Mouse (Mus musculus): ENCODE results near the gene Hsp90ab1. TPM values are rescaled to one million over a fixed set of nuclear protein-coding genes. Genes with fewer than 3 reads are reported as not detected.
A peak's percentile ranks its signal among the peaks of the same experiment; 100 is the strongest.

Gene Hsp90ab1
- 1,606 TPM for polyA plus RNA-seq (2012; fragmentation: generic; extraction: Trizol)

DNA sequence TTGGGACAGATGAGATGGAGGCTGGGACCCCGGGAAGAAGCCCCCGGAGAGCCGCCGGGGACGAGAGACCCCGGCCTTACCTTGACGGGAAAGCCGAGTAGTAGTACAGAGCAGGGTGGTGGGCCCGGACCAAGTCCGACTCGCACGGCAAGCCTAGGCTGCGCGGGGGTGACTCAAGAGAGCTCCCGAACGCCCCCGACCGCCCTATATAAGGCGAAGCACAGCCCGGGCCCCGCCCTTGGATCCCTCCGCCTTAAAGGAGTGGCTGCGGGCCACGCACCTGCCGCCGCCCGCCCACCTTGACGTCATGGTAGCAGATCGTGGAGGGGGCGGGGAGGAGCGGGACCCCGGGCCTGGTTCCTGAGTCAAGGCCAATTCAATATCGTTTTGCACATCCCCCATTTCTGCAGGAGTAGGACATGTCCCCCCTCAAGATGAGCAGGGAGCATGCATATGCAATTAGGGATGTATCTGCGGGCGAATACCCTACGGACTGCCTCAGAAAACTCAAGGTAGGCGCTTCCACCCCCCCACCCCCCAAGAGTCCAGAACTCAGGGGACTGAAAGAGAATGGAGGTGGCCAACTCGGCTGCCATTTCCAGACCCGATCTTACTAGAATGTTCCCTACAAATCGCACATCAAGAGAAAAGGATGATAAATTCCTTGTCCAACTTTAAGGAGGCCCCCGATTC is at the start of gene Hsp90ab1:
Gene Hsp90ab1, minus strand, starts transcription at position 185 of the 693 bp plus-strand sequence.
- H3K4me3 ChIP-seq: peak within 1 kb of the TSS; percentile 95
- TF ChIP-seq TCF3 (IDR thresholded peaks at IDR 0.05; ENCODE audit: insufficient read length, low read depth): no peak
- TF ChIP-seq REST (IDR thresholded peaks at IDR 0.05; ENCODE audit: insufficient read depth, insufficient read length): peak; percentile 28
- TF ChIP-seq POLR2AphosphoS2 (IDR thresholded peaks at IDR 0.05; ENCODE audit: insufficient read length, low read depth): peak; percentile 98
- TF ChIP-seq USF1 (IDR thresholded peaks at IDR 0.05; ENCODE audit: low read depth): no peak
- peak; percentile 98 for TF ChIP-seq POLR2A (IDR thresholded peaks at IDR 0.05; ENCODE audit: insufficient read length, low read depth)
- peak in 2 of 3 experiments; percentile 86 for TF ChIP-seq MYOG (IDR thresholded peaks at IDR 0.05; ENCODE audit: control insufficient read depth in 1 of 3, insufficient read depth in 1 of 3, insufficient read length in 2 of 3, low read depth in 2 of 3)
- TF ChIP-seq E2F4 (IDR thresholded peaks at IDR 0.05; ENCODE audit: insufficient read depth): no peak
- no peak for TF ChIP-seq MAX (IDR thresholded peaks at IDR 0.05; ENCODE audit: low read depth)
- TF ChIP-seq TCF12 (IDR thresholded peaks at IDR 0.05; ENCODE audit: insufficient read depth, poor library complexity, severe bottlenecking): no peak
- no peak for TF ChIP-seq CEBPB (IDR thresholded peaks at IDR 0.05; ENCODE audit: insufficient read depth, poor library complexity, severe bottlenecking)
- no peak for TF ChIP-seq SRF (IDR thresholded peaks at IDR 0.05; ENCODE audit: control insufficient read depth, insufficient read length, low read depth)
- peak in 2 of 3 experiments; percentile 88 to 90 for TF ChIP-seq MYOD1 (IDR thresholded peaks at IDR 0.05; ENCODE audit: control insufficient read depth in 1 of 3, insufficient read length in 2 of 3, low read depth in 2 of 3)

DNA sequence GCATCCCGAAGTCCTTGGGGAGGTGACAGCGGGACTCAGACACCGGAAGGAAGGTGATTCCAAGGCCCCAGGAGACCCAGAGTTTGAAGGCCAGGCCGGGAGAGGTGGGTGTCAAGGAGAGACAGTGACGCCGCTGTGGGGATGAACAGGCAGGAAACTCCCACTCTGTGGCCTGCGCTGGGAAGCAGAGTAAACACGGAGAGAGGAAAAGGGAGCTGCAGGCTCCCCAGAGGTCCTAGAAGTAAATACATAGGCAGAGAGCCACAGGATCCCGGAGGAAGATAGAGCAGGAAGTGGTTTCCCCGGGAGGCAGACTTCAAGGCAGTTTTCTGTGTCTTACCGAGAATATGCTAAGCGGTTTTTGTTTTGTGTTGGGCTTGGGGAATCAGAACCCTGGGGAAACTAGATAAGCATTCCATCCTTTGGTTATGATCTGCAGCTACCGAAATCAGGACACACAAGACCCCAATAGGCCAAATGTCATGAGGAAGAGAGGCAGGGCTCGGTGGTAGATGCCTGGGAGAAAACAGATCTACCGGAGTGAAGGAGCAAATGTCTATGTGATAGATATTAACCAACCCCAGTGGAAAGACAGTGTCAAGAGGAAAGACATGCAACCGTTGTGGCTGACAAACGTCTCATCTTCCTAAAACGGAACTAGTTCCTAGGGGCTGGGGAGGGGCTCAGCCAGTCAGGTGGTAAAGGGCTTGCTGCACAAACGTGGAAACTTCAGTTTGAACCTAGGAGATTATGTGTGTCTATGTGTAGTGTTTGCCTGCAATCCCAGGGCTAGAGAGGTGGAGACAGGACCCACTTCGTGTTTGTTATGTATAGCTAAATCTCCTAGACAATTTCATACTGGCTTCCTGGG is 46.5 kb upstream of the Hsp90ab1 start:
- H3K27me3 ChIP-seq (ENCODE audit: control insufficient read depth, insufficient read depth, insufficient read length): no peaks in the 10 kb centered on the region
- H3ac ChIP-seq (ENCODE audit: control insufficient read depth, insufficient read length): no peak overlapping the region
- peak overlapping the region; percentile 42 for H3K4me2 ChIP-seq (ENCODE audit: low read depth)
- H3K79me2 ChIP-seq (ENCODE audit: control insufficient read depth, insufficient read depth): no peaks in the 10 kb centered on the region
- no peaks in the 10 kb centered on the region for H3K36me3 ChIP-seq (ENCODE audit: control insufficient read depth, insufficient read depth)
- TF ChIP-seq TCF12 (IDR thresholded peaks at IDR 0.05; ENCODE audit: insufficient read depth, poor library complexity, severe bottlenecking) (no peak), POLR2A (IDR thresholded peaks at IDR 0.05; ENCODE audit: insufficient read length, low read depth) (no peak), MAX (IDR thresholded peaks at IDR 0.05; ENCODE audit: low read depth) (no peak), MYOD1 (IDR thresholded peaks at IDR 0.05; ENCODE audit: control insufficient read depth in 1 of 3, insufficient read length in 2 of 3, low read depth in 2 of 3) (no peak), E2F4 (IDR thresholded peaks at IDR 0.05; ENCODE audit: insufficient read depth) (no peak), SRF (IDR thresholded peaks at IDR 0.05; ENCODE audit: control insufficient read depth, insufficient read length, low read depth) (no peak), TCF3 (IDR thresholded peaks at IDR 0.05; ENCODE audit: insufficient read length, low read depth) (no peak), USF1 (IDR thresholded peaks at IDR 0.05; ENCODE audit: low read depth) (no peak), CEBPB (IDR thresholded peaks at IDR 0.05; ENCODE audit: insufficient read depth, poor library complexity, severe bottlenecking) (no peak), POLR2AphosphoS2 (IDR thresholded peaks at IDR 0.05; ENCODE audit: insufficient read length, low read depth) (no peak), MYOG (IDR thresholded peaks at IDR 0.05; ENCODE audit: control insufficient read depth in 1 of 3, insufficient read depth in 1 of 3, insufficient read length in 2 of 3, low read depth in 2 of 3) (no peak), REST (IDR thresholded peaks at IDR 0.05; ENCODE audit: insufficient read depth, insufficient read length) (no peak)
- H3K4me3 ChIP-seq: no peak overlapping the region

More for the DNA sequence above, at the start of gene Hsp90ab1:
- no peaks in the 10 kb centered on the region for H3K27me3 ChIP-seq (ENCODE audit: control insufficient read depth, insufficient read depth, insufficient read length)
- peak within 1 kb of the TSS; percentile 95 for H3K4me2 ChIP-seq (ENCODE audit: low read depth)
- peaks cover 39% of the 10 kb centered on the region for H3K36me3 ChIP-seq (ENCODE audit: control insufficient read depth, insufficient read depth)
- H3K79me2 ChIP-seq (ENCODE audit: control insufficient read depth, insufficient read depth): peaks cover 40% of the 10 kb centered on the region
- peak within 1 kb of the TSS; percentile 86 for H3ac ChIP-seq (ENCODE audit: control insufficient read depth, insufficient read length)

DNA sequence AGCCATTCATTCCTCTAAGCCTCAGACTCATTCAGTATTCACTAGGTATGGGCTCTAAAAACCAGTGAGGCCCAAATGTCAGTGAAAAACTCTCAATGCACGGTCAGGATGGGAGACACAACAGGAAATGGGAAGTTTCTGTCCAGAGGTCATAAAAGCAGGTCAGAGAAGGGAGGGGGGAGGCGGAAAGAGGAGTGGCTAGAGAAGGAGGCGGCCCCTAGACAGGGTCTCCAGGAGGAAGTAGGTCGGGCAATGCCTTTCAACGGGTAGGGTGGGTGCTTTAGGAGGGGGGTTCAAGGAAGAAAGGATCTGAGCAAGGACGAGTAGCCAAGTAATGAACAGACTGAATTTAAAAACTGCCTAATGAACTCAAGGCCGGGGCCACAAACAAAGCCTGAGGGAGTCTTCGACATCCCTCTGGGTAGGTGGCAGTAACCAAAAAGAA is 45.9 kb upstream of the Hsp90ab1 start:
- no peaks in the 10 kb centered on the region for H3K79me2 ChIP-seq (ENCODE audit: control insufficient read depth, insufficient read depth)
- no peak overlapping the region for H3ac ChIP-seq (ENCODE audit: control insufficient read depth, insufficient read length)
- H3K4me3 ChIP-seq: no peak overlapping the region
- TF ChIP-seq MAX (IDR thresholded peaks at IDR 0.05; ENCODE audit: low read depth): no peak
- no peak for TF ChIP-seq MYOG (IDR thresholded peaks at IDR 0.05; ENCODE audit: control insufficient read depth in 1 of 3, insufficient read depth in 1 of 3, insufficient read length in 2 of 3, low read depth in 2 of 3)
- no peak for TF ChIP-seq MYOD1 (IDR thresholded peaks at IDR 0.05; ENCODE audit: control insufficient read depth in 1 of 3, insufficient read length in 2 of 3, low read depth in 2 of 3)
- TF ChIP-seq TCF12 (IDR thresholded peaks at IDR 0.05; ENCODE audit: insufficient read depth, poor library complexity, severe bottlenecking): no peak
- TF ChIP-seq POLR2AphosphoS2 (IDR thresholded peaks at IDR 0.05; ENCODE audit: insufficient read length, low read depth): no peak
- no peak for TF ChIP-seq REST (IDR thresholded peaks at IDR 0.05; ENCODE audit: insufficient read depth, insufficient read length)
- TF ChIP-seq SRF (IDR thresholded peaks at IDR 0.05; ENCODE audit: control insufficient read depth, insufficient read length, low read depth): no peak
- no peak for TF ChIP-seq CEBPB (IDR thresholded peaks at IDR 0.05; ENCODE audit: insufficient read depth, poor library complexity, severe bottlenecking)
- no peak for TF ChIP-seq TCF3 (IDR thresholded peaks at IDR 0.05; ENCODE audit: insufficient read length, low read depth)
- TF ChIP-seq E2F4 (IDR thresholded peaks at IDR 0.05; ENCODE audit: insufficient read depth): no peak
- no peak for TF ChIP-seq POLR2A (IDR thresholded peaks at IDR 0.05; ENCODE audit: insufficient read length, low read depth)
- no peak for TF ChIP-seq USF1 (IDR thresholded peaks at IDR 0.05; ENCODE audit: low read depth)
- H3K27me3 ChIP-seq (ENCODE audit: control insufficient read depth, insufficient read depth, insufficient read length): no peaks in the 10 kb centered on the region
- H3K36me3 ChIP-seq (ENCODE audit: control insufficient read depth, insufficient read depth): no peaks in the 10 kb centered on the region
- H3K4me2 ChIP-seq (ENCODE audit: low read depth): peak overlapping the region; percentile 42

DNA sequence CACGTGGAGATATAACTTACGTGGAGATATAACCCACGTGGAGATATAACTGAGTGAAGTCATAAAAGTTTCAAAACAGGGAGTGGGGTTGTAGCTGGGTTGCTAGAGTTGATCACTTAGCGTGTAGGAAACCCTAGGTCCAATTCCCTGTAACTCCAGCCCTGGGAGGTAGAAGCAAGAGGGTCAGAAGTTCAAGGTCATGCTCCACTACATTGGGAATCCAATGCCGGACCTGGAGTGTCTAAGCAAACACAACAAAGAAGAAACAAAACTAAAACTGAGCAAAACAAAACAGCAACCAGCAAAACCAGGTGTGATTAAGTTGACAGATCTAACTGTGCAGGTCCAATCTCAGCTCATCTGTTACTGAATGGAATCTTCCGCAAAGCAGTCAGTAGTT is 44.6 kb upstream of the Hsp90ab1 start:
- Histone ChIP-seq H3K27me3 (ENCODE audit: control insufficient read depth, insufficient read depth, insufficient read length) (no peaks in the 10 kb centered on the region), H3K4me3 (no peak overlapping the region), H3K4me2 (ENCODE audit: low read depth) (no peak overlapping the region), H3ac (ENCODE audit: control insufficient read depth, insufficient read length) (no peak overlapping the region), H3K79me2 (ENCODE audit: control insufficient read depth, insufficient read depth) (no peaks in the 10 kb centered on the region), H3K36me3 (ENCODE audit: control insufficient read depth, insufficient read depth) (no peaks in the 10 kb centered on the region)
- TF ChIP-seq TCF12 (IDR thresholded peaks at IDR 0.05; ENCODE audit: insufficient read depth, poor library complexity, severe bottlenecking): no peak
- no peak for TF ChIP-seq USF1 (IDR thresholded peaks at IDR 0.05; ENCODE audit: low read depth)
- no peak for TF ChIP-seq POLR2A (IDR thresholded peaks at IDR 0.05; ENCODE audit: insufficient read length, low read depth)
- TF ChIP-seq MAX (IDR thresholded peaks at IDR 0.05; ENCODE audit: low read depth): no peak
- no peak for TF ChIP-seq POLR2AphosphoS2 (IDR thresholded peaks at IDR 0.05; ENCODE audit: insufficient read length, low read depth)
- no peak for TF ChIP-seq REST (IDR thresholded peaks at IDR 0.05; ENCODE audit: insufficient read depth, insufficient read length)
- no peak for TF ChIP-seq SRF (IDR thresholded peaks at IDR 0.05; ENCODE audit: control insufficient read depth, insufficient read length, low read depth)
- TF ChIP-seq TCF3 (IDR thresholded peaks at IDR 0.05; ENCODE audit: insufficient read length, low read depth): no peak
- no peak for TF ChIP-seq MYOD1 (IDR thresholded peaks at IDR 0.05; ENCODE audit: control insufficient read depth in 1 of 3, insufficient read length in 2 of 3, low read depth in 2 of 3)
- TF ChIP-seq MYOG (IDR thresholded peaks at IDR 0.05; ENCODE audit: control insufficient read depth in 1 of 3, insufficient read depth in 1 of 3, insufficient read length in 2 of 3, low read depth in 2 of 3): no peak
